Mouse (Mus musculus) neutrophil, adult 5-6 weeks (primary cell): ENCODE data around the gene Ppp1r21. TPM values are rescaled to one million over a fixed set of nuclear protein-coding genes. Genes with fewer than 3 reads are reported as not detected.

Experiments used
- ATAC-seq: fragments of 151-379, 151-347 bp; 2 replicates; pipeline ENCODE4 v1.8.0; 2017; ENCODE audit warnings: mild to moderate bottlenecking, moderate TSS enrichment; ENCODE audit not compliant: insufficient number of reproducible peaks, poor library complexity, low FRiP score, severe bottlenecking; ENCODE audit errors: extremely low read depth
- total RNA-seq: library from RNA; stranded (forward); fragments of 200-1000 nt; gene quantifications from 2 replicates; pipeline ENCODE4 v1.2.3, GENCODE M21; 2017

Gene Ppp1r21
- total RNA-seq, 1 experiment from 2014 or later: 62.0 TPM

- ATAC-seq: peak; percentile 33; the same call in 1 of the 2 replicates
Measured at GRCm38 (mm10) chr17:88556688-88557087, 26.8 kb downstream of the Ppp1r21 start.

- ATAC-seq: no peak
Measured at GRCm38 (mm10) chr17:88558168-88558842, 28.4 kb downstream of the Ppp1r21 start.

- ATAC-seq: no peak
Measured at GRCm38 (mm10) chr17:88563611-88564010, 33.7 kb downstream of the Ppp1r21 start.

GRCm38 (mm10) chr17:88569807-88570540 lies 40.1 kb downstream of the Ppp1r21 start:
- no peak for ATAC-seq

GRCm38 (mm10) chr17:88570784-88571183 lies 40.9 kb downstream of the Ppp1r21 start:
- no peak for ATAC-seq

GRCm38 (mm10) chr17:88574811-88575210 lies 44.9 kb downstream of the Ppp1r21 start:
- ATAC-seq: no peak

GRCm38 (mm10) chr17:88578522-88579242 lies 48.8 kb downstream of the Ppp1r21 start:
- ATAC-seq: no peak

GRCm38 (mm10) chr17:88580556-88580955 lies 50.6 kb downstream of the Ppp1r21 start:
- no peak for ATAC-seq

GRCm38 (mm10) chr17:88581511-88582021 lies 51.6 kb downstream of the Ppp1r21 start:
- peak; percentile 83 for ATAC-seq

- ATAC-seq: no peak
Measured at GRCm38 (mm10) chr17:88582999-88583398, 53.1 kb downstream of the Ppp1r21 start.

- no peak for ATAC-seq
Measured at GRCm38 (mm10) chr17:88583411-88583810, 53.5 kb downstream of the Ppp1r21 start.

- no peak for ATAC-seq
Measured at GRCm38 (mm10) chr17:88587371-88587770, 57.5 kb downstream of the Ppp1r21 start.

- no peak for ATAC-seq
Measured at GRCm38 (mm10) chr17:88588228-88588627, 58.3 kb downstream of the Ppp1r21 start.

- no peak for ATAC-seq
Measured at GRCm38 (mm10) chr17:88590251-88590650, 60.3 kb downstream of the Ppp1r21 start.

- no peak for ATAC-seq
Measured at GRCm38 (mm10) chr17:88595071-88595470, 65.2 kb downstream of the Ppp1r21 start.

- ATAC-seq: no peak
Measured at GRCm38 (mm10) chr17:88596068-88596467, 66.2 kb downstream of the Ppp1r21 start.

- ATAC-seq: no peak
Measured at GRCm38 (mm10) chr17:88596544-88597221, 66.8 kb downstream of the Ppp1r21 start.

- ATAC-seq: peak; percentile 85
Measured at GRCm38 (mm10) chr17:88597222-88598055, 67.5 kb downstream of the Ppp1r21 start, which contains the start of gene Ston1. Gene Ston1 (plus strand): TSS chr17:88597684.
